Mouse (Mus musculus) kidney, postnatal 0 days (tissue): ENCODE data around the gene Epop. TPM values are rescaled to one million over a fixed set of nuclear protein-coding genes. Genes with fewer than 3 reads are reported as not detected.
A peak's percentile ranks its signal among the peaks of the same experiment; 100 is the strongest.

Experiments
- ATAC-seq: fragments of 200-750 bp; cut with Nextera tagmentation; replicated peaks from 2 replicates; pipeline ENCODE4 v1.8.0; 2017; ENCODE audit warnings: low read depth, moderate number of reproducible peaks, moderate TSS enrichment, moderate library complexity; ENCODE audit not compliant: low FRiP score
- DNase-seq: peaks from one replicate; pipeline ENCODE4 v3.0.0-alpha.2; 2016; ENCODE audit warnings: low spot score
- H3K27ac ChIP-seq: fragments of 300-500 bp; sonication (generic); 2 replicates; pipeline ENCODE4 v1.5.1; 2014; ENCODE audit warnings: mild to moderate bottlenecking
- H3K27me3 ChIP-seq: fragments of 300-500 bp; sonication (generic); 2 replicates; pipeline ENCODE4 v1.6.1; 2014; ENCODE audit warnings: low read length, mixed read lengths; ENCODE audit not compliant: insufficient read depth
- H3K36me3 ChIP-seq: fragments of 300-500 bp; sonication (generic); 2 replicates; pipeline ENCODE4 v1.6.1; 2014; ENCODE audit warnings: low read length, mixed read lengths; ENCODE audit not compliant: insufficient read depth
- H3K4me1 ChIP-seq: fragments of 300-500 bp; sonication (generic); replicated peaks from 2 replicates; pipeline ENCODE4 v1.6.1; 2014; ENCODE audit warnings: antibody characterized with exemption, low read length, mixed read lengths; ENCODE audit not compliant: insufficient read depth
- H3K4me2 ChIP-seq: fragments of 300-500 bp; sonication (generic); 2 replicates; pipeline ENCODE4 v1.6.1; 2014; ENCODE audit warnings: mild to moderate bottlenecking, low read length, moderate library complexity, mixed read lengths
- H3K4me3 ChIP-seq: fragments of 300-500 bp; sonication (generic); replicated peaks from 2 replicates; pipeline ENCODE4 v1.5.1; 2014; ENCODE audit warnings: low read depth, low read length
- H3K9ac ChIP-seq: fragments of 300-500 bp; sonication (generic); 2 replicates; pipeline ENCODE4 v1.6.1; 2014; ENCODE audit warnings: low read depth, low read length
- H3K9me3 ChIP-seq: fragments of 300-500 bp; sonication (generic); replicated peaks from 2 replicates; pipeline ENCODE4 v1.6.1; 2016; ENCODE audit warnings: low read length, inconsistent platforms, mixed read lengths
- CTCF ChIP-seq: IDR thresholded peaks from 2 replicates; pipeline ENCODE4 v1.5.1; 2016; ENCODE audit warnings: antibody characterized with exemption, low read depth, mild to moderate bottlenecking, moderate library complexity
- WGBS: fragments of 180-500 bp; shearing (Covaris S2); extraction: QIAGEN DNeasy Blood & Tissue Kit; methylation state at CpG from one replicate; pipeline ENCODE4 v1.1.7; 2014; 5-methylcytosine and 5-hydroxymethylcytosine counted together
- polyA plus RNA-seq: library from polyadenylated mRNA; unstranded; fragments of >200 nt; fragmentation: Nextera tagmentation; extraction: Ambion mirVana; gene quantifications from 2 replicates; pipeline ENCODE4 v1.2.1, GENCODE M21; 2015

Epop gene
- polyA plus RNA-seq, 1 experiment from 2014 or later = 4.1 TPM

- WGBS = 48% methylated on average over 2 of the region's 2 CpGs
- Histone ChIP-seq H3K36me3 (peaks cover 66% of the 10 kb centered on the region), H3K4me1 (peaks cover 8% of the 10 kb centered on the region; the same call in 1 of the 2 replicates), H3K9ac (no peak overlapping the region), H3K27me3 (no peaks in the 10 kb centered on the region), H3K27ac (no peak overlapping the region), H3K4me2 (no peak overlapping the region), H3K9me3 (no peaks in the 10 kb centered on the region), H3K4me3 (no peak overlapping the region)
- no peak for ATAC-seq
- TF ChIP-seq CTCF = no peak
- DNase-seq = no peak
Measured at GRCm38 (mm10) chr11:97671177-97671527, 41.6 kb upstream of the Epop start.

GRCm38 (mm10) chr11:97670234-97671176 lies 41.0 kb upstream of the Epop start:
- Histone ChIP-seq H3K9me3 (no peaks in the 10 kb centered on the region), H3K9ac (no peak overlapping the region), H3K4me2 (no peak overlapping the region), H3K27me3 (no peaks in the 10 kb centered on the region), H3K27ac (no peak overlapping the region; the same call in none of the 2 replicates), H3K4me3 (no peak overlapping the region), H3K4me1 (peaks cover 8% of the 10 kb centered on the region; the same call in 1 of the 2 replicates), H3K36me3 (peaks cover 67% of the 10 kb centered on the region)
- ATAC-seq = no peak
- peak; percentile 21; the same call in 1 of the 2 replicates for TF ChIP-seq CTCF
- 68% methylated on average over 13 of the region's 13 CpGs for WGBS
- DNase-seq = no peak

- no peak for TF ChIP-seq CTCF
- peak; percentile 74 for DNase-seq
- 14% methylated on average over 6 of the region's 6 CpGs for WGBS
- H3K9ac ChIP-seq = no peak overlapping the region
- ATAC-seq = peak; percentile 38; the same call in 1 of the 2 replicates
- no peaks in the 10 kb centered on the region for H3K27me3 ChIP-seq
- H3K4me3 ChIP-seq = no peak overlapping the region
- peaks cover 64% of the 10 kb centered on the region for H3K36me3 ChIP-seq
- no peaks in the 10 kb centered on the region for H3K9me3 ChIP-seq
- H3K4me2 ChIP-seq = peak overlapping the region; percentile 7; the same call in 1 of the 2 replicates
- H3K27ac ChIP-seq = peak overlapping the region; percentile 64
- peaks cover 8% of the 10 kb centered on the region; the same call in 1 of the 2 replicates for H3K4me1 ChIP-seq
Measured at GRCm38 (mm10) chr11:97669829-97670228, 40.3 kb upstream of the Epop start.

GRCm38 (mm10) chr11:97669268-97669667 lies 39.8 kb upstream of the Epop start:
- no peaks in the 10 kb centered on the region for H3K9me3 ChIP-seq
- peak; percentile 59 for DNase-seq
- WGBS = 43% methylated on average over 13 of the region's 15 CpGs
- peak overlapping the region; percentile 7; the same call in 1 of the 2 replicates for H3K4me2 ChIP-seq
- no peak for ATAC-seq
- H3K27ac ChIP-seq = peak overlapping the region; percentile 64
- H3K9ac ChIP-seq = no peak overlapping the region
- no peak overlapping the region for H3K4me3 ChIP-seq
- H3K27me3 ChIP-seq = no peaks in the 10 kb centered on the region
- no peak for TF ChIP-seq CTCF
- peaks cover 8% of the 10 kb centered on the region; the same call in 1 of the 2 replicates for H3K4me1 ChIP-seq
- H3K36me3 ChIP-seq = peaks cover 58% of the 10 kb centered on the region

GRCm38 (mm10) chr11:97668160-97668559 lies 38.7 kb upstream of the Epop start:
- H3K27ac ChIP-seq = no peak overlapping the region
- H3K4me3 ChIP-seq = no peak overlapping the region
- no peak overlapping the region for H3K4me2 ChIP-seq
- no peak for TF ChIP-seq CTCF
- H3K9me3 ChIP-seq = no peaks in the 10 kb centered on the region
- no peaks in the 10 kb centered on the region for H3K27me3 ChIP-seq
- ATAC-seq = no peak
- no peak overlapping the region for H3K9ac ChIP-seq
- H3K36me3 ChIP-seq = peaks cover 47% of the 10 kb centered on the region
- peaks cover 8% of the 10 kb centered on the region; the same call in 1 of the 2 replicates for H3K4me1 ChIP-seq
- no peak for DNase-seq
- 85% methylated on average over 7 of the region's 7 CpGs for WGBS

- H3K4me3 ChIP-seq = no peak overlapping the region
- no peaks in the 10 kb centered on the region for H3K27me3 ChIP-seq
- TF ChIP-seq CTCF = no peak
- peaks cover 14% of the 10 kb centered on the region for H3K4me1 ChIP-seq
- H3K9ac ChIP-seq = no peak overlapping the region
- no peak for ATAC-seq
- no peak for DNase-seq
- no peak overlapping the region for H3K4me2 ChIP-seq
- WGBS = 93% methylated on average over 15 of the region's 15 CpGs
- H3K9me3 ChIP-seq = no peaks in the 10 kb centered on the region
- peaks cover 34% of the 10 kb centered on the region for H3K36me3 ChIP-seq
- no peak overlapping the region for H3K27ac ChIP-seq
Measured at GRCm38 (mm10) chr11:97666794-97667193, 37.3 kb upstream of the Epop start.
